Mouse (Mus musculus): ENCODE data around the gene Hist1h3c. TPM values are rescaled to one million over a fixed set of nuclear protein-coding genes. Genes with fewer than 3 reads are reported as not detected.

Gene Hist1h3c
- polyA plus RNA-seq, 1 experiment from 2014 or later: 18.1 TPM

GRCm38 (mm10) chr13:23695514-23695913, 49.9 kb downstream of the Hist1h3c start, which contains the start of gene Hist1h1t:
TSS of gene Hist1h1t (plus strand) at chr13:23695814.
- 51% methylated on average over 13 of the region's 13 CpGs for WGBS
- Histone ChIP-seq H3K4me1 (ENCODE audit: control insufficient read depth, insufficient read depth, low read length) (no peaks in the 10 kb centered on the region), H3K9ac (replicated peaks; ENCODE audit: low read length) (no peak within 1 kb of the TSS), H3K4me3 (ENCODE audit: low read depth, low read length) (no peak within 1 kb of the TSS), H3K36me3 (replicated peaks; ENCODE audit: control insufficient read depth, insufficient read depth, low read depth, low read length) (no peaks in the 10 kb centered on the region), H3K27me3 (ENCODE audit: control insufficient read depth, insufficient read depth, low read length) (no peaks in the 10 kb centered on the region), H3K27ac (replicated peaks; ENCODE audit: low read depth, low read length) (no peak within 1 kb of the TSS), H3K4me2 (ENCODE audit: low read depth, low read length) (no peak within 1 kb of the TSS), H3K9me3 (replicated peaks; ENCODE audit: control insufficient read depth, low read length) (no peaks in the 10 kb centered on the region)
- DNase-seq (ENCODE audit: low spot score): no peak
- no peak for ATAC-seq (replicated peaks; ENCODE audit: insufficient number of reproducible peaks, low FRiP score, low TSS enrichment, low read depth)

Small RNA genes lying within 50 kb of the gene (microRNA-seq; reads per million reads assigned to microRNA genes)
- gene Gm44314 (ENCODE audit: borderline number of aligned reads) (not detected), gene Gm44484 (ENCODE audit: borderline number of aligned reads) (not detected)

Other genes with a start within 250 kb of the Hist1h3c start
- gene Hist1h4h, start 214.6 kb downstream of the Hist1h3c start, polyA plus RNA-seq (2014; fragmentation: Nextera tagmentation; extraction: Ambion mirVana): 3.5 and 5.0 TPM in 2 replicates
- 7.8 and 7.9 TPM in 2 replicates for gene Hist1h2af, start 211.7 kb downstream of the Hist1h3c start, polyA plus RNA-seq (2014; fragmentation: Nextera tagmentation; extraction: Ambion mirVana)
- 6.1 and 7.8 TPM in 2 replicates for gene Hist1h3g, start 210.2 kb downstream of the Hist1h3c start, polyA plus RNA-seq (2014; fragmentation: Nextera tagmentation; extraction: Ambion mirVana)
- gene Hist1h2bh, start 202.2 kb downstream of the Hist1h3c start, polyA plus RNA-seq (2014; fragmentation: Nextera tagmentation; extraction: Ambion mirVana): 0.67 and 1.3 TPM in 2 replicates
- 1.2 and 1.5 TPM in 2 replicates for gene Hist1h3f, start 201.6 kb downstream of the Hist1h3c start, polyA plus RNA-seq (2014; fragmentation: Nextera tagmentation; extraction: Ambion mirVana)
- gene Hist1h4f, start 194.0 kb downstream of the Hist1h3c start, polyA plus RNA-seq (2014; fragmentation: Nextera tagmentation; extraction: Ambion mirVana): 1.3 TPM in 1 of 2 replicates, not detected in the other
- gene Hist1h1d, start 192.3 kb downstream of the Hist1h3c start, polyA plus RNA-seq (2014; fragmentation: Nextera tagmentation; extraction: Ambion mirVana): 0.53 and 0.71 TPM in 2 replicates
- gene Hist1h3e, start 183.2 kb downstream of the Hist1h3c start, polyA plus RNA-seq (2014; fragmentation: Nextera tagmentation; extraction: Ambion mirVana): 9.0 and 12.1 TPM in 2 replicates
- gene Hist1h2ae, start 174.4 kb downstream of the Hist1h3c start, polyA plus RNA-seq (2014; fragmentation: Nextera tagmentation; extraction: Ambion mirVana): 78.4 and 99.4 TPM in 2 replicates
- gene Hist1h2bg, start 174.2 kb downstream of the Hist1h3c start, polyA plus RNA-seq (2014; fragmentation: Nextera tagmentation; extraction: Ambion mirVana): 8.4 and 8.6 TPM in 2 replicates
- gene Hist1h2bf, start 171.4 kb downstream of the Hist1h3c start, polyA plus RNA-seq (2014; fragmentation: Nextera tagmentation; extraction: Ambion mirVana): 4.1 and 4.9 TPM in 2 replicates
- 2.1 and 3.8 TPM in 2 replicates for gene Hist1h2ad, start 171.2 kb downstream of the Hist1h3c start, polyA plus RNA-seq (2014; fragmentation: Nextera tagmentation; extraction: Ambion mirVana)
- gene Hist1h3d, start 169.8 kb downstream of the Hist1h3c start, polyA plus RNA-seq (2014; fragmentation: Nextera tagmentation; extraction: Ambion mirVana): 10.2 and 11.3 TPM in 2 replicates
- 115 and 122 TPM in 2 replicates for gene Hist1h4d, start 164.0 kb downstream of the Hist1h3c start, polyA plus RNA-seq (2014; fragmentation: Nextera tagmentation; extraction: Ambion mirVana)
- 2.1 and 3.1 TPM in 2 replicates for gene Hist1h2be, start 124.5 kb downstream of the Hist1h3c start, polyA plus RNA-seq (2014; fragmentation: Nextera tagmentation; extraction: Ambion mirVana)
- 23.0 and 24.4 TPM in 2 replicates for gene Hist1h1e, start 123.0 kb downstream of the Hist1h3c start, polyA plus RNA-seq (2014; fragmentation: Nextera tagmentation; extraction: Ambion mirVana)
- gene Hist1h2ac, start 61.7 kb downstream of the Hist1h3c start, polyA plus RNA-seq (2014; fragmentation: Nextera tagmentation; extraction: Ambion mirVana): 1.4 and 2.2 TPM in 2 replicates
- gene Hist1h2bc, start 61.4 kb downstream of the Hist1h3c start, polyA plus RNA-seq (2014; fragmentation: Nextera tagmentation; extraction: Ambion mirVana): 25.1 and 27.3 TPM in 2 replicates
- not detected in 2 replicates for gene Hist1h1t, start 49.8 kb downstream of the Hist1h3c start, polyA plus RNA-seq (2014; fragmentation: Nextera tagmentation; extraction: Ambion mirVana)
- gene Hist1h4c, start 47.1 kb downstream of the Hist1h3c start, polyA plus RNA-seq (2014; fragmentation: Nextera tagmentation; extraction: Ambion mirVana): 6.1 TPM in 2 replicates
- gene Hfe, start 34.7 kb downstream of the Hist1h3c start, polyA plus RNA-seq (2014; fragmentation: Nextera tagmentation; extraction: Ambion mirVana): 4.3 and 4.6 TPM in 2 replicates
- gene Hist1h1c, start 6.8 kb downstream of the Hist1h3c start, polyA plus RNA-seq (2014; fragmentation: Nextera tagmentation; extraction: Ambion mirVana): 18.8 and 19.7 TPM in 2 replicates
- 2.6 and 2.9 TPM in 2 replicates for gene Hist1h2bb, start 1.1 kb upstream of the Hist1h3c start, polyA plus RNA-seq (2014; fragmentation: Nextera tagmentation; extraction: Ambion mirVana)
- 48.1 and 54.7 TPM in 2 replicates for gene Hist1h2ab, start 5.5 kb upstream of the Hist1h3c start, polyA plus RNA-seq (2014; fragmentation: Nextera tagmentation; extraction: Ambion mirVana)
- 8.3 and 10.5 TPM in 2 replicates for gene Hist1h3b, start 6.7 kb upstream of the Hist1h3c start, polyA plus RNA-seq (2014; fragmentation: Nextera tagmentation; extraction: Ambion mirVana)
- 7.4 and 10.1 TPM in 2 replicates for gene Hist1h4b, start 11.4 kb upstream of the Hist1h3c start, polyA plus RNA-seq (2014; fragmentation: Nextera tagmentation; extraction: Ambion mirVana)
- not detected in 2 replicates for gene Hist1h4a, start 15.6 kb upstream of the Hist1h3c start, polyA plus RNA-seq (2014; fragmentation: Nextera tagmentation; extraction: Ambion mirVana)
- 4.0 and 4.3 TPM in 2 replicates for gene Hist1h3a, start 16.8 kb upstream of the Hist1h3c start, polyA plus RNA-seq (2014; fragmentation: Nextera tagmentation; extraction: Ambion mirVana)
- gene Hist1h1a, start 18.1 kb upstream of the Hist1h3c start, polyA plus RNA-seq (2014; fragmentation: Nextera tagmentation; extraction: Ambion mirVana): 4.5 and 5.0 TPM in 2 replicates
- 0.18 TPM in 1 of 2 replicates, not detected in the other for gene Trim38, start 24.3 kb upstream of the Hist1h3c start, polyA plus RNA-seq (2014; fragmentation: Nextera tagmentation; extraction: Ambion mirVana)
- not detected in 2 replicates for gene Slc17a2, start 61.4 kb upstream of the Hist1h3c start, polyA plus RNA-seq (2014; fragmentation: Nextera tagmentation; extraction: Ambion mirVana)
- not detected in 2 replicates for gene Slc17a3, start 93.8 kb upstream of the Hist1h3c start, polyA plus RNA-seq (2014; fragmentation: Nextera tagmentation; extraction: Ambion mirVana)
- not detected in 2 replicates for gene Slc17a1, start 122.1 kb upstream of the Hist1h3c start, polyA plus RNA-seq (2014; fragmentation: Nextera tagmentation; extraction: Ambion mirVana)
- not detected in 2 replicates for gene Slc17a4, start 169.4 kb upstream of the Hist1h3c start, polyA plus RNA-seq (2014; fragmentation: Nextera tagmentation; extraction: Ambion mirVana)
- not detected in 2 replicates for gene Hist1h2ba, start 188.6 kb upstream of the Hist1h3c start, polyA plus RNA-seq (2014; fragmentation: Nextera tagmentation; extraction: Ambion mirVana)
- not detected in 2 replicates for gene Hist1h2aa, start 188.9 kb upstream of the Hist1h3c start, polyA plus RNA-seq (2014; fragmentation: Nextera tagmentation; extraction: Ambion mirVana)
- 0.14 TPM in 1 of 2 replicates, not detected in the other for gene Scgn, start 245.6 kb upstream of the Hist1h3c start, polyA plus RNA-seq (2014; fragmentation: Nextera tagmentation; extraction: Ambion mirVana)